Mouse (Mus musculus): ENCODE measurements around the gene Gja3.
"Not testable (repeated sequence)": the region's sequence is repeated elsewhere in the genome, so short reads cannot be mapped to it uniquely, and the experiment has no call there.

Gene Gja3

GRCm38 (mm10) chr14:57034135-57034534 is 23.8 kb downstream of the Gja3 start:
- no peak for DNase-seq (ENCODE audit: low spot score)

- DNase-seq (ENCODE audit: low spot score), result no peak
Observed at GRCm38 (mm10) chr14:57032850-57033249, 25.1 kb downstream of the Gja3 start.

GRCm38 (mm10) chr14:57018436-57018835 is 39.5 kb downstream of the Gja3 start:
- no peak for DNase-seq (ENCODE audit: low spot score)

- not testable (repeated sequence) for DNase-seq (ENCODE audit: low spot score)
Observed at GRCm38 (mm10) chr14:57016806-57017205, 41.1 kb downstream of the Gja3 start.

- DNase-seq (ENCODE audit: low spot score), result no peak
Observed at GRCm38 (mm10) chr14:56988621-56989020, 69.3 kb downstream of the Gja3 start.

Measured in urinary bladder, postnatal 25 days (tissue).